Mouse (Mus musculus) cortical plate, adult 2 months (tissue): ENCODE results near the gene Rps2. TPM values are rescaled to one million over a fixed set of nuclear protein-coding genes. Genes with fewer than 3 reads are reported as not detected.

Source experiments
- H3K27ac ChIP-seq: fragments of 200-500 bp; 2 replicates; pipeline ENCODE4 v1.5.1; 2012; ENCODE audit warnings: low read length, control low read depth, inconsistent platforms; ENCODE audit not compliant: insufficient read depth
- H3K4me1 ChIP-seq: fragments of 200-500 bp; 2 replicates; pipeline ENCODE4 v1.6.1; 2011; ENCODE audit warnings: low read length; ENCODE audit not compliant: control insufficient read depth, insufficient read depth
- H3K4me3 ChIP-seq: fragments of 200-500 bp; 2 replicates; pipeline ENCODE4 v1.5.1; 2011; ENCODE audit warnings: mild to moderate bottlenecking, low read length, control low read depth; ENCODE audit not compliant: insufficient read depth
- CTCF ChIP-seq: fragments of 200-500 bp; IDR thresholded peaks from 2 replicates; pipeline ENCODE4 v1.5.1; 2011; ENCODE audit warnings: mild to moderate bottlenecking, control low read depth, low read length; ENCODE audit not compliant: insufficient read depth; ENCODE audit errors: extremely low read depth
- POLR2A ChIP-seq: fragments of 200-500 bp; IDR thresholded peaks from 2 replicates; pipeline ENCODE4 v1.6.1; 2011; ENCODE audit warnings: mild to moderate bottlenecking, low read length, control low read depth; ENCODE audit not compliant: insufficient read depth; ENCODE audit errors: extremely low read depth
- polyA plus RNA-seq: library from polyadenylated mRNA; depleted of rRNA; stranded (reverse); fragments of >200 nt; gene quantifications from 2 replicates; pipeline ENCODE4 v1.2.3, GENCODE M21; 2012

The Rps2 gene
- polyA plus RNA-seq, 1 experiment = 980 TPM

GRCm38 (mm10) chr17:24730787-24731186, 12.9 kb downstream of the Rps2 start:
- TF ChIP-seq POLR2A (no peak), CTCF (no peak)

GRCm38 (mm10) chr17:24732233-24732935, 14.5 kb downstream of the Rps2 start:
- Histone ChIP-seq H3K4me3 (no peak overlapping the region), H3K27ac (no peak overlapping the region), H3K4me1 (peaks cover 3% of the 10 kb centered on the region; the same call in 1 of the 2 replicates)
- no peak for TF ChIP-seq CTCF
- TF ChIP-seq POLR2A = no peak

More at GRCm38 (mm10) chr17:24730787-24731186, 12.9 kb downstream of the Rps2 start:
- Histone ChIP-seq H3K4me1 (no peaks in the 10 kb centered on the region), H3K27ac (no peak overlapping the region), H3K4me3 (no peak overlapping the region)

GRCm38 (mm10) chr17:24733434-24734050, 15.6 kb downstream of the Rps2 start:
- Histone ChIP-seq H3K4me3 (no peak overlapping the region), H3K27ac (no peak overlapping the region), H3K4me1 (peaks cover 3% of the 10 kb centered on the region; the same call in 1 of the 2 replicates)
- TF ChIP-seq POLR2A (no peak), CTCF (no peak)

- H3K4me1 ChIP-seq = peaks cover 3% of the 10 kb centered on the region; the same call in 1 of the 2 replicates
- H3K4me3 ChIP-seq = no peak overlapping the region
- H3K27ac ChIP-seq = no peak overlapping the region
- TF ChIP-seq POLR2A (no peak), CTCF (no peak)
Observed at GRCm38 (mm10) chr17:24734513-24734912, 16.6 kb downstream of the Rps2 start.

GRCm38 (mm10) chr17:24735446-24735845, 17.5 kb downstream of the Rps2 start:
- no peak overlapping the region for H3K4me3 ChIP-seq
- no peak overlapping the region for H3K27ac ChIP-seq
- TF ChIP-seq CTCF (no peak), POLR2A (no peak)
- H3K4me1 ChIP-seq = peaks cover 3% of the 10 kb centered on the region; the same call in 1 of the 2 replicates

- Histone ChIP-seq H3K4me1 (peaks cover 3% of the 10 kb centered on the region; the same call in 1 of the 2 replicates), H3K4me3 (peak within 1 kb of the TSS; percentile 56), H3K27ac (peak within 1 kb of the TSS; percentile 42; the same call in 1 of the 2 replicates)
- TF ChIP-seq CTCF (no peak), POLR2A (peak; percentile 83; the same call in 1 of the 2 replicates)
Observed at GRCm38 (mm10) chr17:24736330-24737051, 18.6 kb downstream of the Rps2 start, which contains the start of gene Msrb1. Msrb1 (plus strand) TSS chr17:24736642.

GRCm38 (mm10) chr17:24737135-24737810, 19.4 kb downstream of the Rps2 start:
- Histone ChIP-seq H3K27ac (no peak overlapping the region), H3K4me1 (peaks cover 3% of the 10 kb centered on the region; the same call in 1 of the 2 replicates), H3K4me3 (peak overlapping the region; percentile 56)
- TF ChIP-seq POLR2A (no peak), CTCF (no peak)

GRCm38 (mm10) chr17:24738238-24738637, 20.3 kb downstream of the Rps2 start:
- Histone ChIP-seq H3K4me3 (no peak overlapping the region), H3K4me1 (peaks cover 3% of the 10 kb centered on the region; the same call in 1 of the 2 replicates), H3K27ac (no peak overlapping the region)
- TF ChIP-seq CTCF (no peak), POLR2A (no peak)

- no peak for TF ChIP-seq POLR2A
- no peak for TF ChIP-seq CTCF
- H3K4me3 ChIP-seq = no peak overlapping the region
- H3K4me1 ChIP-seq = peaks cover 3% of the 10 kb centered on the region; the same call in 1 of the 2 replicates
- H3K27ac ChIP-seq = no peak overlapping the region
Observed at GRCm38 (mm10) chr17:24739926-24740325, 22.0 kb downstream of the Rps2 start.
